8 mouse cellular contexts compared by ENCODE assay signal in genomic region chrX:56610318-56610694, GRCm38 (mm10). TPM values are rescaled to one million over a fixed set of nuclear protein-coding genes. Genes with fewer than 3 reads are reported as not detected.
DNase-seq lines count a peak whose midpoint lies in the region; ATAC-seq lines count a peak whose summit lies in the region.

No protein-coding gene starts in this region.

- WGBS in forebrain, embryonic 13.5 days, result 16% methylated on average over 13 of the region's 13 CpGs
- WGBS in limb, embryonic 12.5 days, result 12% methylated on average over 13 of the region's 13 CpGs
- WGBS in neural tube, embryonic 12.5 days, result 20% methylated on average over 13 of the region's 13 CpGs

- H3K36me3 ChIP-seq in forebrain, embryonic 13.5 days (ENCODE audit: poor library complexity, severe bottlenecking), result no peaks in the 10 kb centered on the region
- H3K36me3 ChIP-seq in limb, embryonic 12.5 days, result no peaks in the 10 kb centered on the region
- H3K36me3 ChIP-seq in neural tube, embryonic 12.5 days, result no peaks in the 10 kb centered on the region

- peak overlapping the region; percentile 59 for H3K4me3 ChIP-seq in forebrain, embryonic 13.5 days
- peak overlapping the region; percentile 57 for H3K4me3 ChIP-seq in limb, embryonic 12.5 days (replicated peaks)
- peak overlapping the region; percentile 53 for H3K4me3 ChIP-seq in neural tube, embryonic 12.5 days

- H3K4me2 ChIP-seq in forebrain, embryonic 13.5 days, result peak overlapping the region; percentile 61
- peak overlapping the region; percentile 56 for H3K4me2 ChIP-seq in limb, embryonic 12.5 days
- peak overlapping the region; percentile 61 for H3K4me2 ChIP-seq in neural tube, embryonic 12.5 days (replicated peaks)

- peak; percentile 0 for DNase-seq in kidney, postnatal 14 days
- DNase-seq in kidney, adult 11 months, result no peak
- DNase-seq in c-Kit-positive CD71-positive TER-119-positive erythroid progenitor cells, embryonic 14.5 days (ENCODE audit: low spot score), result no peak
- no peak for DNase-seq in adipocyte (ENCODE audit: low spot score)

- peak; percentile 17 for ATAC-seq in activated CD4-positive, CD25-positive, alpha-beta regulatory T cell, adult 4 months
- peak; percentile 36; the same call in 1 of the 2 replicates for ATAC-seq in forebrain, embryonic 13.5 days
- ATAC-seq in limb, embryonic 12.5 days (ENCODE audit: insufficient number of reproducible peaks, insufficient read depth, low FRiP score, low TSS enrichment, low read depth), result no peak; the same call in 1 of the 2 replicates
- ATAC-seq in neural tube, embryonic 12.5 days (ENCODE audit: low FRiP score, low read depth), result peak; percentile 61

- peak overlapping the region; percentile 74 for H3K9ac ChIP-seq in forebrain, embryonic 13.5 days
- H3K9ac ChIP-seq in limb, embryonic 12.5 days (replicated peaks), result peak overlapping the region; percentile 66
- peak overlapping the region; percentile 60 for H3K9ac ChIP-seq in neural tube, embryonic 12.5 days

- H3K9me3 ChIP-seq in forebrain, embryonic 13.5 days (replicated peaks), result no peaks in the 10 kb centered on the region
- H3K9me3 ChIP-seq in limb, embryonic 12.5 days, result no peaks in the 10 kb centered on the region
- H3K9me3 ChIP-seq in neural tube, embryonic 12.5 days, result no peaks in the 10 kb centered on the region

- peak overlapping the region; percentile 66; the same call in 1 of the 2 replicates for H3K27ac ChIP-seq in forebrain, embryonic 13.5 days
- H3K27ac ChIP-seq in limb, embryonic 12.5 days, result peak overlapping the region; percentile 67; the same call in 1 of the 2 replicates
- no peak overlapping the region for H3K27ac ChIP-seq in neural tube, embryonic 12.5 days

- H3K4me1 ChIP-seq in forebrain, embryonic 13.5 days, result peaks cover 6% of the 10 kb centered on the region
- peaks cover 8% of the 10 kb centered on the region; the same call in 1 of the 2 replicates for H3K4me1 ChIP-seq in limb, embryonic 12.5 days (replicated peaks)
- no peaks in the 10 kb centered on the region for H3K4me1 ChIP-seq in neural tube, embryonic 12.5 days

- no peaks in the 10 kb centered on the region for H3K27me3 ChIP-seq in forebrain, embryonic 13.5 days
- H3K27me3 ChIP-seq in limb, embryonic 12.5 days, result no peaks in the 10 kb centered on the region
- no peaks in the 10 kb centered on the region for H3K27me3 ChIP-seq in neural tube, embryonic 12.5 days (replicated peaks)

RNA-seq across cellular contexts. Expression of gene Slc9a6, which starts 0.7 kb away (rescaled TPM):
- polyA plus RNA-seq in activated CD4-positive, CD25-positive, alpha-beta regulatory T cell, adult 4 months (2017; shearing (Covaris generic)), result 1 to 10 TPM; 8.3 to 8.9 TPM
- 25.0 and 32.5 TPM in 2 replicates for polyA plus RNA-seq in forebrain, embryonic 13.5 days (2015; fragmentation: Nextera tagmentation; extraction: Ambion mirVana)
- 13.7 and 14.2 TPM in 2 replicates for polyA plus RNA-seq in limb, embryonic 12.5 days (2016; fragmentation: Nextera tagmentation; extraction: Ambion mirVana)
- 31.1 and 31.2 TPM in 2 replicates for polyA plus RNA-seq in neural tube, embryonic 12.5 days (2016; fragmentation: Nextera tagmentation; extraction: Ambion mirVana)

RNA-seq across cellular contexts. Expression of gene Mmgt1, which starts 12.4 kb away (rescaled TPM):
- 1 to 10 TPM; 6.7 to 7.6 TPM for polyA plus RNA-seq in activated CD4-positive, CD25-positive, alpha-beta regulatory T cell, adult 4 months (2017; shearing (Covaris generic))
- 48.7 and 53.1 TPM in 2 replicates for polyA plus RNA-seq in forebrain, embryonic 13.5 days (2015; fragmentation: Nextera tagmentation; extraction: Ambion mirVana)
- 30.2 and 31.6 TPM in 2 replicates for polyA plus RNA-seq in limb, embryonic 12.5 days (2016; fragmentation: Nextera tagmentation; extraction: Ambion mirVana)
- polyA plus RNA-seq in neural tube, embryonic 12.5 days (2016; fragmentation: Nextera tagmentation; extraction: Ambion mirVana), result 49.7 and 52.9 TPM in 2 replicates
